In genomic region chr11:75159564-75159963, GRCm38 (mm10) we compare ENCODE assay signal across 9 mouse cellular contexts. TPM values are rescaled to one million over a fixed set of nuclear protein-coding genes. Genes with fewer than 3 reads are reported as not detected.
A peak's percentile ranks its signal among the peaks of the same experiment; 100 is the strongest.
DNase-seq lines count a peak whose midpoint lies in the region; ATAC-seq and TF ChIP-seq lines count a peak whose summit lies in the region.
"Had no signal": no experiment of that assay in that cellular context is flagged by ENCODE, and none has a peak within 500 bp of the region (broad histone marks: within the 10 kb centered on the region; RNA-seq: fewer than 3 reads in every experiment).

No protein-coding gene starts in this region.

- H3K36me3 ChIP-seq in heart, embryonic 10.5 days, result peaks cover 46% of the 10 kb centered on the region
- H3K36me3 ChIP-seq in C2C12 (ENCODE audit: control insufficient read depth, insufficient read depth), result peaks cover 27% of the 10 kb centered on the region
- peaks cover 55% of the 10 kb centered on the region for H3K36me3 ChIP-seq in limb, embryonic 15.5 days

- H3K79me3 ChIP-seq in C2C12 (ENCODE audit: low read depth), result no peaks in the 10 kb centered on the region

- ATAC-seq in limb, embryonic 15.5 days (ENCODE audit: insufficient number of reproducible peaks, low FRiP score, low TSS enrichment, low read depth), result no peak

- peaks cover 28% of the 10 kb centered on the region for H3K4me1 ChIP-seq in heart, embryonic 10.5 days
- H3K4me1 ChIP-seq in embryonic fibroblast, embryonic 13.5 days (ENCODE audit: control insufficient read depth, insufficient read depth, low read length), result peaks cover 17% of the 10 kb centered on the region
- H3K4me1 ChIP-seq in limb, embryonic 15.5 days, result peaks cover 55% of the 10 kb centered on the region

- DNase-seq in heart, adult 11 months, result peak; percentile 97
- no peak for DNase-seq in heart, embryonic 10.5 days (ENCODE audit: low spot score)
- DNase-seq in embryo, embryonic 10.5 days (ENCODE audit: low spot score), result no peak
- DNase-seq in left cerebral cortex, adult 8-10 months (ENCODE audit: low spot score in 2 of 2), result no peak
- no peak for DNase-seq in layer of hippocampus, adult 18-20 months (ENCODE audit: low spot score in 2 of 2)

- H3K9me3 ChIP-seq in heart, embryonic 10.5 days, result no peaks in the 10 kb centered on the region
- no peaks in the 10 kb centered on the region for H3K9me3 ChIP-seq in limb, embryonic 15.5 days
- H3K9me3 ChIP-seq: embryonic facial prominence, embryonic 12.5 days had no signal

- no peak for TF ChIP-seq POLR2A in embryonic fibroblast, embryonic 13.5 days (IDR thresholded peaks at IDR 0.05; ENCODE audit: low read depth, low read length)

- TF ChIP-seq CTCF in C2C12 (IDR thresholded peaks at IDR 0.05; ENCODE audit: control insufficient read depth, insufficient read depth, insufficient read length), result peak; percentile 39
- TF ChIP-seq CTCF in embryonic fibroblast, embryonic 13.5 days (IDR thresholded peaks at IDR 0.05; ENCODE audit: borderline replicate concordance, insufficient read depth, low read length), result peak; percentile 53; the same call in 1 of the 2 replicates

- no peak overlapping the region for H3K4me3 ChIP-seq in heart, embryonic 10.5 days
- no peak overlapping the region for H3K4me3 ChIP-seq in C2C12 (ENCODE audit: insufficient read depth, poor library complexity, severe bottlenecking)
- no peak overlapping the region for H3K4me3 ChIP-seq in embryonic fibroblast, embryonic 13.5 days (ENCODE audit: insufficient read depth, low read length)
- no peak overlapping the region for H3K4me3 ChIP-seq in limb, embryonic 15.5 days
- H3K4me3 ChIP-seq: embryonic facial prominence, embryonic 12.5 days had no signal

- no peak overlapping the region for H3K9ac ChIP-seq in limb, embryonic 15.5 days
- H3K9ac ChIP-seq: embryonic facial prominence, embryonic 12.5 days had no signal

- H3ac ChIP-seq in C2C12 (ENCODE audit: control insufficient read depth, insufficient read length, low read depth), result no peak overlapping the region

- no peak overlapping the region for H3K27ac ChIP-seq in heart, embryonic 10.5 days
- no peak overlapping the region for H3K27ac ChIP-seq in embryonic fibroblast, embryonic 13.5 days (ENCODE audit: insufficient read depth, low read length)
- peak overlapping the region; percentile 14; the same call in 1 of the 2 replicates for H3K27ac ChIP-seq in limb, embryonic 15.5 days
- H3K27ac ChIP-seq: embryonic facial prominence, embryonic 12.5 days had no signal

- no peaks in the 10 kb centered on the region for H3K79me2 ChIP-seq in C2C12 (ENCODE audit: control insufficient read depth, insufficient read depth)

- H3K27me3 ChIP-seq in heart, embryonic 10.5 days (ENCODE audit: insufficient read depth, poor library complexity, severe bottlenecking), result peaks cover 23% of the 10 kb centered on the region
- H3K27me3 ChIP-seq in C2C12 (ENCODE audit: control insufficient read depth, insufficient read depth, insufficient read length), result no peaks in the 10 kb centered on the region
- peaks cover 10% of the 10 kb centered on the region; the same call in 1 of the 2 replicates for H3K27me3 ChIP-seq in limb, embryonic 15.5 days

- 58% methylated on average over 2 of the region's 2 CpGs for WGBS in heart, embryonic 10.5 days
- WGBS in limb, embryonic 15.5 days, result 76% methylated on average over 2 of the region's 2 CpGs

- H3K4me2 ChIP-seq in limb, embryonic 15.5 days, result no peak overlapping the region
- H3K4me2 ChIP-seq: embryonic facial prominence, embryonic 12.5 days had no signal

TF ChIP-seq in C2C12, 6 proteins besides CTCF, POLR2A, EP300 and RAD21:
- TF ChIP-seq MAX (IDR thresholded peaks at IDR 0.05) (no peak), CEBPB (IDR thresholded peaks at IDR 0.05; ENCODE audit: low read depth) (no peak), USF1 (IDR thresholded peaks at IDR 0.05; ENCODE audit: low read depth) (no peak), MYOD1 (IDR thresholded peaks at IDR 0.05; ENCODE audit: control insufficient read depth, insufficient read length, low read depth) (no peak), FOSL1 (IDR thresholded peaks at IDR 0.05; ENCODE audit: insufficient read depth, low read length, poor library complexity, severe bottlenecking) (no peak), MYOG (IDR thresholded peaks at IDR 0.05; ENCODE audit: control insufficient read depth, extremely low read depth, insufficient read length) (no peak)
TF ChIP-seq in C2C12: peak in this region for 0.

RNA-seq across cellular contexts. Expression of gene Hic1, which starts 9.8 kb away (rescaled TPM):
- polyA plus RNA-seq in heart, embryonic 10.5 days (2016; fragmentation: Nextera tagmentation; extraction: Ambion mirVana), result 1.9 and 2.1 TPM in 2 replicates
- polyA plus RNA-seq in C2C12 (2012; fragmentation: generic; extraction: Trizol), result 0.02 TPM
- 20.7 and 29.3 TPM in 2 replicates for polyA plus RNA-seq in embryonic fibroblast, embryonic 13.5 days (2011; ENCODE audit: insufficient read length, low read depth, missing spikeins)
- 17.2 and 21.2 TPM in 2 replicates for polyA plus RNA-seq in limb, embryonic 15.5 days (2015; fragmentation: Nextera tagmentation; extraction: Ambion mirVana)
- total RNA-seq in left cerebral cortex, adult 8-10 months (2022), result 1 to 10 TPM; 3.2 to 3.7 (median 3.4) TPM
- total RNA-seq in layer of hippocampus, adult 18-20 months (2021), result 1 to 10 TPM; 2.7 to 3.3 TPM

RNA-seq across cellular contexts. Expression of gene Ovca2, which starts 19.1 kb away (rescaled TPM):
- 24.0 and 29.0 TPM in 2 replicates for polyA plus RNA-seq in heart, embryonic 10.5 days (2016; fragmentation: Nextera tagmentation; extraction: Ambion mirVana)
- 19.3 TPM for polyA plus RNA-seq in C2C12 (2012; fragmentation: generic; extraction: Trizol)
- 20.4 and 28.9 TPM in 2 replicates for polyA plus RNA-seq in embryonic fibroblast, embryonic 13.5 days (2011; ENCODE audit: insufficient read length, low read depth, missing spikeins)
- 22.5 and 23.3 TPM in 2 replicates for polyA plus RNA-seq in limb, embryonic 15.5 days (2015; fragmentation: Nextera tagmentation; extraction: Ambion mirVana)
- total RNA-seq in left cerebral cortex, adult 8-10 months (2022), result 10 to 100 TPM; 12.8 to 13.5 (median 13.2) TPM
- 10 to 100 TPM; 18.3 to 20.5 TPM for total RNA-seq in layer of hippocampus, adult 18-20 months (2021)

RNA-seq across cellular contexts. Expression of gene Dph1, which starts 31.5 kb away (rescaled TPM):
- polyA plus RNA-seq in heart, embryonic 10.5 days (2016; fragmentation: Nextera tagmentation; extraction: Ambion mirVana), result 26.8 and 28.0 TPM in 2 replicates
- polyA plus RNA-seq in C2C12 (2012; fragmentation: generic; extraction: Trizol), result 19.6 TPM
- 15.7 and 18.7 TPM in 2 replicates for polyA plus RNA-seq in embryonic fibroblast, embryonic 13.5 days (2011; ENCODE audit: insufficient read length, low read depth, missing spikeins)
- 21.1 and 23.3 TPM in 2 replicates for polyA plus RNA-seq in limb, embryonic 15.5 days (2015; fragmentation: Nextera tagmentation; extraction: Ambion mirVana)
- total RNA-seq in left cerebral cortex, adult 8-10 months (2022), result 10 to 100 TPM; 22.7 to 28.7 (median 27.0) TPM
- total RNA-seq in layer of hippocampus, adult 18-20 months (2021), result 10 to 100 TPM; 33.2 to 33.9 TPM

RNA-seq across cellular contexts. Expression of gene Rtn4rl1, which starts 34.0 kb away (rescaled TPM):
- polyA plus RNA-seq in heart, embryonic 10.5 days (2016; fragmentation: Nextera tagmentation; extraction: Ambion mirVana), result 9.7 and 16.6 TPM in 2 replicates
- polyA plus RNA-seq in C2C12 (2012; fragmentation: generic; extraction: Trizol), result 0.40 TPM
- polyA plus RNA-seq in embryonic fibroblast, embryonic 13.5 days (2011; ENCODE audit: insufficient read length, low read depth, missing spikeins), result 2.1 and 2.7 TPM in 2 replicates
- polyA plus RNA-seq in limb, embryonic 15.5 days (2015; fragmentation: Nextera tagmentation; extraction: Ambion mirVana), result 4.9 and 5.8 TPM in 2 replicates
- total RNA-seq in left cerebral cortex, adult 8-10 months (2022), result 10 to 100 TPM; 67.2 to 72.6 (median 67.9) TPM
- total RNA-seq in layer of hippocampus, adult 18-20 months (2021), result 100 to 1,000 TPM; 109 to 117 TPM
